Mouse (Mus musculus): ENCODE data around the gene Olfr1122. TPM values are rescaled to one million over a fixed set of nuclear protein-coding genes. Genes with fewer than 3 reads are reported as not detected.

Olfr1122 gene
- polyA plus RNA-seq, 1 experiment from 2014 or later = not detected

GRCm38 (mm10) chr2:87416335-87416734, 30.7 kb downstream of the Olfr1122 start, which contains the start of gene Olfr1123:
TSS of gene Olfr1123 (plus strand) at chr2:87416635.
- WGBS = 85% methylated on average over 1 of the region's 1 CpGs
- H3K27me3 ChIP-seq (ENCODE audit: control insufficient read depth, insufficient read depth, low read length) = no peaks in the 10 kb centered on the region
- ATAC-seq (ENCODE audit: insufficient number of reproducible peaks, insufficient read depth, low FRiP score, low read depth) = no peak
- no peak within 1 kb of the TSS for H3K27ac ChIP-seq (replicated peaks in 1 of 2; ENCODE audit: control insufficient read depth in 1 of 2, insufficient read depth in 1 of 2, low read depth in 2 of 2, low read length in 2 of 2)
- no peaks in the 10 kb centered on the region for H3K9me3 ChIP-seq (ENCODE audit: control insufficient read depth, low read length)
- no peak within 1 kb of the TSS for H3K9ac ChIP-seq (ENCODE audit: low read length)
- no peak within 1 kb of the TSS for H3K4me3 ChIP-seq (ENCODE audit: control insufficient read depth in 1 of 2, insufficient read depth in 1 of 2, low read depth in 1 of 2, low read length in 2 of 2)
- no peak within 1 kb of the TSS for H3K4me2 ChIP-seq (ENCODE audit: low read length)
- no peaks in the 10 kb centered on the region for H3K4me1 ChIP-seq (ENCODE audit: control insufficient read depth in 2 of 2, insufficient read depth in 2 of 2, low read length in 2 of 2)
- H3K36me3 ChIP-seq (ENCODE audit: control insufficient read depth, insufficient read depth, low read length) = no peaks in the 10 kb centered on the region

GRCm38 (mm10) chr2:87429975-87430374, 44.3 kb downstream of the Olfr1122 start, which contains the start of gene Olfr1124:
TSS of gene Olfr1124 (plus strand) at chr2:87430275.
- Histone ChIP-seq H3K4me1 (ENCODE audit: control insufficient read depth in 2 of 2, insufficient read depth in 2 of 2, low read length in 2 of 2) (no peaks in the 10 kb centered on the region), H3K4me2 (ENCODE audit: low read length) (no peak within 1 kb of the TSS), H3K9me3 (ENCODE audit: control insufficient read depth, low read length) (no peaks in the 10 kb centered on the region), H3K27ac (replicated peaks in 1 of 2; ENCODE audit: control insufficient read depth in 1 of 2, insufficient read depth in 1 of 2, low read depth in 2 of 2, low read length in 2 of 2) (no peak within 1 kb of the TSS), H3K27me3 (ENCODE audit: control insufficient read depth, insufficient read depth, low read length) (no peaks in the 10 kb centered on the region), H3K9ac (ENCODE audit: low read length) (no peak within 1 kb of the TSS), H3K4me3 (ENCODE audit: control insufficient read depth in 1 of 2, insufficient read depth in 1 of 2, low read depth in 1 of 2, low read length in 2 of 2) (no peak within 1 kb of the TSS), H3K36me3 (ENCODE audit: control insufficient read depth, insufficient read depth, low read length) (no peaks in the 10 kb centered on the region)
- ATAC-seq (ENCODE audit: insufficient number of reproducible peaks, insufficient read depth, low FRiP score, low read depth) = no peak
- WGBS = 86% methylated on average over 1 of the region's 1 CpGs

DNA sequence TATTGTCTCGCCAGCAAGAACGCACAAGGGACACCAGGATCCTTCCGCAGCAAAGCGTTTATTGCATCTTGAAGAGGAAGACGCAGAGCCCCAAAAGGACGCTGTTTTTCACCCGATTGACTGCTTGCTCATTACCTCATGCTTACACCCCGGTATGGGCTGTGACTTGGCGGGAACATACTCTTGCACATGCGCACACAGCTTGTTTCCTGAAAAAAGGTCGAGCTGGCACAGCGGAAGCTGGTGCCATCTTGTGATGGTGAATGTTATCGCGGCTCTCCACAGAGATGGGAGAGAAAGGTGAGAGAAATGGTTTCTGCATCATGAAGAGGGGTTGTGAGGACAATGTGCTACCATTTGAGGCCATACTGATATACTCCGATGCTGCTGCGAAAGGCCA, 52.1 kb downstream of the Olfr1122 start:
- no peaks in the 10 kb centered on the region for H3K9me3 ChIP-seq (ENCODE audit: control insufficient read depth, low read length)
- no peak overlapping the region for H3K4me3 ChIP-seq (ENCODE audit: control insufficient read depth in 1 of 2, insufficient read depth in 1 of 2, low read depth in 1 of 2, low read length in 2 of 2)
- no peak for ATAC-seq (ENCODE audit: insufficient number of reproducible peaks, insufficient read depth, low FRiP score, low read depth)
- H3K4me1 ChIP-seq (ENCODE audit: control insufficient read depth in 2 of 2, insufficient read depth in 2 of 2, low read length in 2 of 2) = no peaks in the 10 kb centered on the region
- H3K36me3 ChIP-seq (ENCODE audit: control insufficient read depth, insufficient read depth, low read length) = no peaks in the 10 kb centered on the region
- H3K27me3 ChIP-seq (ENCODE audit: control insufficient read depth, insufficient read depth, low read length) = no peaks in the 10 kb centered on the region
- no peak overlapping the region for H3K9ac ChIP-seq (ENCODE audit: low read length)
- no peak overlapping the region for H3K4me2 ChIP-seq (ENCODE audit: low read length)
- WGBS = 87% methylated on average over 16 of the region's 16 CpGs
- no peak overlapping the region for H3K27ac ChIP-seq (replicated peaks in 1 of 2; ENCODE audit: control insufficient read depth in 1 of 2, insufficient read depth in 1 of 2, low read depth in 2 of 2, low read length in 2 of 2)

Other genes with a start within 250 kb of the Olfr1122 start
- gene Olfr1110, start 245.5 kb upstream of the Olfr1122 start, polyA plus RNA-seq (2014; fragmentation: Nextera tagmentation; extraction: Ambion mirVana) = not detected in 2 replicates
- not detected in 2 replicates for gene Olfr1111, start 233.2 kb upstream of the Olfr1122 start, polyA plus RNA-seq (2014; fragmentation: Nextera tagmentation; extraction: Ambion mirVana)
- gene Olfr1112, start 198.1 kb upstream of the Olfr1122 start, polyA plus RNA-seq (2014; fragmentation: Nextera tagmentation; extraction: Ambion mirVana) = not detected in 2 replicates
- gene Olfr1113, start 176.9 kb upstream of the Olfr1122 start, polyA plus RNA-seq (2014; fragmentation: Nextera tagmentation; extraction: Ambion mirVana) = not detected in 2 replicates
- gene Olfr1115, start 137.8 kb upstream of the Olfr1122 start, polyA plus RNA-seq (2014; fragmentation: Nextera tagmentation; extraction: Ambion mirVana) = not detected in 2 replicates
- not detected in 2 replicates for gene Olfr1116, start 118.3 kb upstream of the Olfr1122 start, polyA plus RNA-seq (2014; fragmentation: Nextera tagmentation; extraction: Ambion mirVana)
- not detected in 2 replicates for gene Olfr1118, start 78.3 kb upstream of the Olfr1122 start, polyA plus RNA-seq (2014; fragmentation: Nextera tagmentation; extraction: Ambion mirVana)
- gene Olfr1120, start 31.0 kb upstream of the Olfr1122 start, polyA plus RNA-seq (2014; fragmentation: Nextera tagmentation; extraction: Ambion mirVana) = not detected in 2 replicates
- gene Olfr1121, start 16.0 kb upstream of the Olfr1122 start, polyA plus RNA-seq (2014; fragmentation: Nextera tagmentation; extraction: Ambion mirVana) = not detected in 2 replicates
- gene Olfr1123, start 30.8 kb downstream of the Olfr1122 start, polyA plus RNA-seq (2014; fragmentation: Nextera tagmentation; extraction: Ambion mirVana) = not detected in 2 replicates
- gene Olfr1124, start 44.4 kb downstream of the Olfr1122 start, polyA plus RNA-seq (2014; fragmentation: Nextera tagmentation; extraction: Ambion mirVana) = not detected in 2 replicates
- gene Olfr1126, start 68.1 kb downstream of the Olfr1122 start, polyA plus RNA-seq (2014; fragmentation: Nextera tagmentation; extraction: Ambion mirVana) = not detected in 2 replicates
- gene Pramel7, start 111.2 kb downstream of the Olfr1122 start, polyA plus RNA-seq (2014; fragmentation: Nextera tagmentation; extraction: Ambion mirVana) = not detected in 2 replicates
- gene Pramel6, start 120.7 kb downstream of the Olfr1122 start, polyA plus RNA-seq (2014; fragmentation: Nextera tagmentation; extraction: Ambion mirVana) = not detected in 2 replicates
- not detected in 2 replicates for gene Olfr153, start 145.9 kb downstream of the Olfr1122 start, polyA plus RNA-seq (2014; fragmentation: Nextera tagmentation; extraction: Ambion mirVana)
- not detected in 2 replicates for gene Olfr1128, start 159.7 kb downstream of the Olfr1122 start, polyA plus RNA-seq (2014; fragmentation: Nextera tagmentation; extraction: Ambion mirVana)
- not detected in 2 replicates for gene Olfr1129, start 188.1 kb downstream of the Olfr1122 start, polyA plus RNA-seq (2014; fragmentation: Nextera tagmentation; extraction: Ambion mirVana)
- not detected in 2 replicates for gene Olfr1130, start 220.4 kb downstream of the Olfr1122 start, polyA plus RNA-seq (2014; fragmentation: Nextera tagmentation; extraction: Ambion mirVana)
- not detected in 2 replicates for gene Olfr1131, start 241.3 kb downstream of the Olfr1122 start, polyA plus RNA-seq (2014; fragmentation: Nextera tagmentation; extraction: Ambion mirVana)